Mouse (Mus musculus): ENCODE results near the gene Nfrkb.

GRCm38 (mm10) chr9:31405217-31405616 is 19.2 kb downstream of the Nfrkb start:
- no peak for TF ChIP-seq POLR2A (IDR thresholded peaks at IDR 0.05; ENCODE audit: low read depth, low read length)
- TF ChIP-seq ZC3H11A (IDR thresholded peaks at IDR 0.05; ENCODE audit: low read depth, low read length) = no peak
- TF ChIP-seq CTCF (conservative IDR thresholded peaks at IDR 0.05 in 1 of 2, IDR thresholded peaks at IDR 0.05 in 1 of 2; ENCODE audit: low read depth in 2 of 2, low read length in 2 of 2) = peak; percentile 73 to 81; a peak in 3 of 4 replicates
- no peak for TF ChIP-seq ELF1 (IDR thresholded peaks at IDR 0.05; ENCODE audit: low read depth, low read length)
- no peak for TF ChIP-seq ZNF384 (IDR thresholded peaks at IDR 0.05; ENCODE audit: low read depth, low read length)
- no peak for TF ChIP-seq MAX (IDR thresholded peaks at IDR 0.05; ENCODE audit: low read length)
- TF ChIP-seq UBTF (IDR thresholded peaks at IDR 0.05; ENCODE audit: low read depth, low read length) = no peak
- TF ChIP-seq USF1 (IDR thresholded peaks at IDR 0.05; ENCODE audit: low read depth, low read length) = no peak
- no peak for TF ChIP-seq CHD1 (IDR thresholded peaks at IDR 0.05; ENCODE audit: low read depth, low read length)
- no peak for TF ChIP-seq NELFE (IDR thresholded peaks at IDR 0.05; ENCODE audit: low read depth, low read length)
- peak; percentile 44 for TF ChIP-seq RAD21 (IDR thresholded peaks at IDR 0.05; ENCODE audit: low read depth, low read length)
- no peak for TF ChIP-seq CHD2 (IDR thresholded peaks at IDR 0.05; ENCODE audit: low read length)

Measured in CH12.LX (cell line).